Mouse (Mus musculus): Measurements from ENCODE around the gene Per1.
"Not testable (repeated sequence)": the region's sequence is repeated elsewhere in the genome, so short reads cannot be mapped to it uniquely, and the experiment has no call there.

Gene Per1

DNA sequence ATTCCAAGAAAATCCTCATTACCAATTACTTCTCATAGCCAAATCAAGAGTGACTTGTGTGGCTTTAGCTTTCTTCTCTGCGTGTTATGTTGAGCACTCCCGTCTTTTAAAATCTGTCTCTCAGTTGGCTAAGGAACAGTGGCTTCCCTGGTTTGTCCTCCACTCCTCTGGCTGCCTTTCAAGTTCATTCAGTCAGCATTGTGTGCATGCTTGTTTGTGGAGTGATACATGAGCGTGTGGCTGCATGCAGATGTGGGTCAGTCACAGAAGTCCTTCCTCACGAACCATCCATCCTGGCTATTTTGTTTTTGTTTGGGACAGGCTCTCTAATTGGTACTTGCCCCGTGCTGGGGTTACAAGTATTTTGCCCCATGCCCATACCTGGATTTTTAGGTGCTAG is 18.4 kb upstream of the Per1 start:
- in situ Hi-C loops (cut with MboI; ENCODE audit: unreplicated experiment in 2 of 2), result no loop called here

DNA sequence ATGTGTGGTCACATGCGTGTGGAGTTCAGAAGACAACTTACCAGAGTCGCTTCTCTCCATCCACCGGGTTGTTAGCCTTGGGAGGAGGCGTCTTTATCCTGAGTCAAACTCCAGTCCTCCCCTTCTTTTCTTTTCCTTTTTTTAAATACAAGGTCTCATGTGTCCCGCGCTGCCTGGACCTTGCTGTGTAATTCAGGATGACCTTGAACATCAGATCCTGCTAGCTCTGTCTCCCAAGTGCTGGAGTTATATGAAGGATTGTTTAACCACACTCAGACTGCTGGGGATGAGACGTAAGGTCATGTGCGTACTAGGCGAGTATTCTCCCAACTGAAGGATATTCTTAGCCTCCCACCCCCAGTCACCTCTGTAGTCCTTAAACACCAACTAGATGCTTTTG is 17.7 kb upstream of the Per1 start:
- in situ Hi-C loops (cut with MboI; ENCODE audit: unreplicated experiment in 2 of 2), result no loop called here

DNA sequence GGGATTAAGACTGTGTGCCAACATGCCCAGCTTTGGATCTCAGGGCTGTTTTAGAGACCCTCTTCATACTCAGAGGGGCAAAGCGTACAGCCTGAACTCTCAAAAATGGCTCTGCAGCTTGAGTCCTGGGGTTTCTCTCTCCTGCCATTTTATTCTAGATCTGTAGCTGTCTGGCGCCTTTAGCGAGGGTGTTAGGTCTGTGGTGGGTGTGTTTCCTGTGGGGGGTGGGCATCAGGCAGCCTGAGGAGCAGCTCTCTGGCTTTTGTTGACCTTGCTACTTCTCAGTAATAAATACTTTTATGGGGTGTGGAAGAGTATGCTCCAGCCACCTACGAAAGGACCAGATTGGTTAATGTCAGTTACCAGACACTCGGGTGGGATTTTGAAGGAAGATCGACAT is 17.0 kb upstream of the Per1 start:
- in situ Hi-C loops (cut with MboI; ENCODE audit: unreplicated experiment in 2 of 2), result no loop called here

DNA sequence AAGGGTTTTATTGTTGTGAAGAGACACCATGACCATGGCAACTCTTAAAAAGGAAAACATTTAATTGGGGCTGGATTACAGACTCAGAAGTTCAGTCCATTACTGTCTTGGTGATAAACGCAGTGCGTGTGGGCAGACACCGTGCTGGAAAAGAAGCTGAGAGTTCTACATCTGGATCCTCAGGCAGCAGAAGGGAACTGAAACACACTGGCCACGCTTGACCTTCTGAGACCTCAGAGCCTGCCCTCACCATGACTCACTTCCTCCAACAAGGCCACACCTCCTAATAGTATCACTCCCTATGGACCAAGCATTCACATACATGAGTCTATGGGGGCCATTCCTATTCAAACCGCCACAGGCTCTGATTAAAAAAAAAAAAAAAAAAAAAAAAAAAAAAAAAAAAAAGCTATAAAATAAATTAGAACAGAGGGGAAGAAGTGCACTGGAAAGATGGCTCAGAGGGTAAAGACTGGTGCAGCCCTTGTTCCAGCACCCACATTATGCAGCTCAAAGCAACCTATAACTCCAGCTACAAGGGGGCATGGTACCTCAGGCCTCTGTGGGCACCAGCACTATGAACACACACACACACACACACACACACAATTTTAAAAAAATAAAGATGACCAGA is 16.1 kb upstream of the Per1 start:
- in situ Hi-C loops (cut with MboI; ENCODE audit: unreplicated experiment in 2 of 2), result no loop called here

DNA sequence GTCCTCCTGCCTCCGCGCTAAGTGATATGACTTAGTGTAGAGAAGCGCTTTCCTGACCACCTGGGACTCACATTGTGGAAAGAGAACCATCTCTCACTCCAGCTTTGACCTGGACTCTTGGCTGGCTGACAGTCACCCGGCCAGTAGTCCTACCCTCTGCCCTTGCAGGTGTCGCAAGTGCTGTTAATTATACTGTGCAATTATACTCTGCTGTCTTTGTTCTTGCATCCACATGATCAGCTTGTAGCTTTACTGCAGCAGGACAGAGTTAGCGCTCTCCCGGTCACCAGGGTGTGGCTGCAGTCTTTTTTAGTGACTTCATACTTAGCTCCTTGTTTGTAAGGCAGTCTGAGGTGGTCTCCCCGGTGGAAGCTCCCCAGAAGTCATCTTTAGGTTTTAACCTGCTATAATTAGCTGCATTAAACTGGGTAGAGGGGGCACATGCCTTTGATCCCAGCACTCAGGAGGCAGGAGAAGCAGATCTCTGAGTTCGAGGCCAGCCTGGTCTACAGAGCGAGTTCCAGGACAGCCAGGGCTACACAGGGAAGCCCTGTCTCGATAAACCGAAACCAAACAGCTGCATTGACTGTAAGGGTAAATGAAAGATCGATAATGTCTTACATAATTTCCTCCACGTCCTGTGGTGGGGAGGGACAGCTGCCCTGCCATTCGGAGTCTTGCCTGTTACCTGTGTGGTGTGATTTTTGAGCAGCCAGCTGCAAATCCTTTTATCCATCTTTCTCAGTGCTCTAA is 14.7 kb upstream of the Per1 start:
- in situ Hi-C loops (cut with MboI; ENCODE audit: unreplicated experiment in 2 of 2), result no loop called here

DNA sequence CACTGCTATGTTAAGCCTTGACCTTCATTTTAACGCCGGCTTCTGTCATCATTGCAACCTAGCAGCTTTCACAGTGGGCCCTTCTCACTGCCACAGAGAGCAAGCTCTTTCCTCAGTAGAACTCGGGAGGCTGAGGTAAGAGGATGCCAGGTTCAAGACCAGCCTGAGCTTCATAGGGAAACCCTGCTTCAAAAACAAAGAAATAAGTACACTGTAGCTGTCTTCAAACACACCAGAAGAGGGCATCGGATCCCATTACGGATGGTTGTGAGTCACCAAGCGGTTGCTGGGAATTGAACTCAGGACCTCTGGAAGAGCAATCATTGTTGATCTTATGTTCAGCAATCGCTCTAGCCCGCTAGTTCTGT is 14.2 kb upstream of the Per1 start:
- in situ Hi-C loops (cut with MboI; ENCODE audit: unreplicated experiment in 2 of 2), result no loop called here

- in situ Hi-C loops (cut with MboI; ENCODE audit: unreplicated experiment in 2 of 2), result no loop called here
These were observed 13.4 kb upstream of the Per1 start for GRCm38 (mm10) chr11:69081613-69082012.

DNA sequence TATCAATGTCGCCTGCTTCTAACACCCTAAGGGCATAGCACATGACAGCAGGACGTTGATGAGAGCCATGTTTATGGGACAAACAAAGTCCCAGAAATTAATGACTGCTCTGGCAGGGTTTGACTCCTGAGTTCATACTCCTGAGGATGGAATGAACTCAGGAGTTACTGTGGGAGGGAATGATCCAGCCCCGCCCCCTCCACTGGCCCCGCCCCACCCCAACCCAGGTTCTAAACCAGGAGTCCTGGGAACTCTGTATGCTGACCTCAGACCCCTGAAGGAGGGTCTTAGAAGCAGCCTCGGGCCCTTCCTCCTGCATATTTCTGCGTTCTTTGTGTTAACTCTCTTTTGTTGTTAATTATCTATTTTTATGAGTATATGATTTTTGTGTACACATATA is 9.4 kb upstream of the Per1 start:
- in situ Hi-C loops (cut with MboI; ENCODE audit: unreplicated experiment in 2 of 2), result no loop called here

DNA sequence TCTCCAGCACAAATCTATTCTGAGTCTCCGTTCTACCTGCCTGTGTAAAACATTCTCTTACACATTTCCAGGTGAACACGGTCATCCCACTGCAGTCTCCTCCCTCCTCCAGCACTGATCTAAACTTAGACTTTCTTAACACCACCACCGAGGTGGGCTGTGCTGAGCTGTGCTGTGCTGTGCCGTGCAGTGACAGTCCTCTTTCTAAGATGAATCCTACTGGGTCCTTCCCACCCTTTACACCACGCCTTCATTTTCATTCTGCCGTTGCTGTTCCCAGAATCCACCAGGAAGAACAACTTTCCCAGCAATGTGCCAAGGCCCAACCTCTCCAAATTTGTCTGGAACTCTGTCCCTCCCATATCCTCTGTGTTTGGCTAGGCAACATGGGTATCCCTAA is 8.6 kb upstream of the Per1 start:
- in situ Hi-C loops (cut with MboI; ENCODE audit: unreplicated experiment in 2 of 2), result no loop called here

GRCm38 (mm10) chr11:69087082-69087481 is 7.9 kb upstream of the Per1 start:
- in situ Hi-C loops (cut with MboI; ENCODE audit: unreplicated experiment in 2 of 2), result no loop called here

DNA sequence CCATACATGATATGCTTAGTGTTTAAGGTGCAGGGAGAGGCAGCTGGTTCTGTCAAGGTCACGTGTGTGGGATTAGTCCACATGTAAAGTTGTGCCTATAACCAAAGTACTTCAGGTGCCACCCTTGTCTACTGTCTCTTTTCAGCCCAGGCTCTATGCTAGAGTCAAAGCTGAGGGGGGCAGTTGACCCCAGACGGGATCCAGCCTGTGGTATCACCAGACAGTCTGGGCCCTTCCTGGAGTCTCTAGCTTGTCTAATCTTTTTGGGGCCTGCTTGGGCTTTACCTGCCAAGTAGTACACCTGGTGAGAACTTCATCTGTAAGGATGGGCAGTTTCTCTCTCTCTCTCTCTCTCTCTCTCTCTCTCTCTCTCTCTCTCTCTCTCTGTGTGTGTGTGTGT is 7.4 kb upstream of the Per1 start:
- in situ Hi-C loops (cut with MboI; ENCODE audit: unreplicated experiment in 2 of 2), result no loop called here

DNA sequence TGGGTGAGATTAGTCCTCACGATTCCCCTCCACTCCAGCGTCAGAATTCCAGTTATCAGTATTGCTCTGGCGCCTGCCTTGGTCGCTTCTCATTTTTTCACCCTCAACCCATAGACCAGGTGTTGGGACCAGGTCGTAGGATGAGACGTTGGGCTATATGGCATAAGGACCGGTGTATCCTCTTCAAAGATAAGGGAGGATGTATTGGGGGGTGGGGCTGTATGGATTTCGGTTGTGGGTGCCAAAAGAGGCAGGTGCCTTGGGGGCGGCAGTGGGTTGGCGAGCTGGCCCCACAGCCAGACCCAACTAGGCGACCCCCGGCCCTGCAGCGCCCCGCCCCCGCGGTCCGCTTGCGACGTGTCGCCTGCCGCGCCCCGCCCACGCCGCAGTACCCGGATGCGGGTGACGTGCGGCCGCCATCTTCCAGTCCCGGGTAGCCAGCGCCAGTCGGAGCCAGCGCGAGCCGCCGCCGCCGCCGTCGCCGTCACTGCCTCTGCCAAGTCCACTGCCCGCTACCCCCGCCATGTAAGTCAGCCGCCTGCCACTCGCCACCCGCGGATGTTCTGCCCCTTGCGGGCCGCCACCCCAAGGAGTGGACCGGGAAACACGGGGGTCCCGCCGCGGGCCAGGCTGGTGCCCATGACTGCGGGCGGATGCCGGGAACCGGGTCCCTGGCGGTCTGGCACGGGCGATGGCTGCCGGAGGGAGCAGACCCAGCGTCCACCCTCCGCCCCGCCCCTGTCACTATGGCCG is 6.7 kb upstream of the Per1 start, which contains the start of gene Vamp2:
Vamp2 (plus strand) TSS at position 388 of the 753 bp plus-strand sequence.
- in situ Hi-C loops (cut with MboI; ENCODE audit: unreplicated experiment in 2 of 2), result no loop called here

DNA sequence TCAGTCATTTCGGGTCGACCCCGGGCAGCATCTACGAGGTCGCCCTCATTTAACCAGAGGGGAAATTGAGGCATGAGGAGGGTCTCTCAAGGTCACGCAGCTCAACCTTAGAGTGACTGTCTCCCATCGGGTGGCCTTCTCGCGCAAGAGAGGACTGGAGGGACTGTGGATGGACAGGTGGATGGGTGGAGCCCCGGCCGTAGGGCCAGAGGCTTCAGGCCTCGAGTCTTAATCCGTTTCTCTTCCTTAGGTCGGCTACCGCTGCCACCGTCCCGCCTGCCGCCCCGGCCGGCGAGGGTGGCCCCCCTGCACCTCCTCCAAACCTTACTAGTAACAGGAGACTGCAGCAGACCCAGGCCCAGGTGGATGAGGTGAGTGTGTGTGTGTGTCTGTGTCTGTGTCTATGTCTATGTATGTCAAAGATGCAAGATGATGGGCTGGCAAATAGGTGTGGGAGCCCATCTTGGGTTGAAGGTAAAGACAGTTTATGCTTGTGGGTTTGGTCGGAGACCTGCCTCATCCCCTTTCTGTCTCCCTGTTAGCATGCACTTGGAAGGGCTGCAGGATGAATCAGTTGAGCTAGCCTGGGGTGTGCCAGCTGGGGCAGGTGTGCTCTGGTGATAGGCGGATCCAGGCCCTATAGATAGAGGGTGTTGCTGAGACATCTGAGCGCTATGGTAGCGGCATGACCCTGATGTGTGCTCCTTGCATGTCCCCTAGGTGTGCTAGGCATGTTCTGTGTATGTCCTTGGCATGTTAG is 6.0 kb upstream of the Per1 start:
- in situ Hi-C loops (cut with MboI; ENCODE audit: unreplicated experiment in 2 of 2), result no loop called here

- in situ Hi-C loops (cut with MboI; ENCODE audit: unreplicated experiment in 2 of 2), result no loop called here
These were observed 5.3 kb upstream of the Per1 start for GRCm38 (mm10) chr11:69089616-69090290.

GRCm38 (mm10) chr11:69090367-69090766 is 4.7 kb upstream of the Per1 start:
- in situ Hi-C loops (cut with MboI; ENCODE audit: unreplicated experiment in 2 of 2), result no loop called here

- in situ Hi-C loops (cut with MboI; ENCODE audit: unreplicated experiment in 2 of 2), result no loop called here
These were observed 3.2 kb upstream of the Per1 start for GRCm38 (mm10) chr11:69091566-69092385.

- in situ Hi-C loops (cut with MboI; ENCODE audit: unreplicated experiment in 2 of 2), result no loop called here
These were observed 2.6 kb upstream of the Per1 start for GRCm38 (mm10) chr11:69092386-69092751.

- in situ Hi-C loops (cut with MboI; ENCODE audit: unreplicated experiment in 2 of 2), result no loop called here
These were observed 2.1 kb upstream of the Per1 start for GRCm38 (mm10) chr11:69092871-69093270.

- in situ Hi-C loops (cut with MboI; ENCODE audit: unreplicated experiment in 2 of 2), result not testable (repeated sequence)
These were observed 1.2 kb upstream of the Per1 start for GRCm38 (mm10) chr11:69093856-69094255.

Measured in v-Abl transformed pro-B cells (cell line).